Mouse (Mus musculus) liver, adult (tissue): Measurements from ENCODE around the gene 4930558K02Rik.

Experiments used
- GATA4 ChIP-seq: IDR thresholded peaks from 2 replicates; pipeline ENCODE4 v1.6.1; 2014; ENCODE audit warnings: mild to moderate bottlenecking, low read length; ENCODE audit not compliant: insufficient replicate concordance

The 4930558K02Rik gene

GRCm38 (mm10) chr1:161907111-161907510, 72.3 kb downstream of the 4930558K02Rik start:
- TF ChIP-seq GATA4, result no peak

- TF ChIP-seq GATA4, result no peak
Measured at GRCm38 (mm10) chr1:161902692-161903452, 76.6 kb downstream of the 4930558K02Rik start.

- no peak for TF ChIP-seq GATA4
Measured at GRCm38 (mm10) chr1:161900129-161900528, 79.3 kb downstream of the 4930558K02Rik start.

GRCm38 (mm10) chr1:161897235-161897634, 82.2 kb downstream of the 4930558K02Rik start:
- no peak for TF ChIP-seq GATA4

GRCm38 (mm10) chr1:161896130-161896529, 83.3 kb downstream of the 4930558K02Rik start:
- TF ChIP-seq GATA4, result no peak

GRCm38 (mm10) chr1:161895014-161895413, 84.4 kb downstream of the 4930558K02Rik start:
- TF ChIP-seq GATA4, result no peak

- TF ChIP-seq GATA4, result no peak
Measured at GRCm38 (mm10) chr1:161894553-161894952, 84.9 kb downstream of the 4930558K02Rik start.

GRCm38 (mm10) chr1:161894126-161894525, 85.3 kb downstream of the 4930558K02Rik start:
- no peak for TF ChIP-seq GATA4
